Mouse (Mus musculus) MEL (cell line): ENCODE data around the gene Birc6.

Experiments used
- CHD2 ChIP-seq: IDR thresholded peaks from 2 replicates; pipeline ENCODE4 v1.6.1; 2011; ENCODE audit warnings: low read length, improper control_type of control experiment
- CTCF ChIP-seq, 3 experiments: IDR thresholded peaks in 2 of 3; conservative IDR thresholded peaks in 1 of 3; 2 replicates each; pipeline ENCODE4 v1.5.1; 2011 to 2012; ENCODE audit warnings: low read length in 3 of 3, low read depth in 2 of 3, mild to moderate bottlenecking in 2 of 3, improper control_type of control experiment in 1 of 3, inconsistent platforms in 1 of 3, mixed read lengths in 1 of 3, moderate library complexity in 1 of 3; ENCODE audit not compliant: control insufficient read depth in 1 of 3, insufficient read depth in 1 of 3, poor library complexity in 1 of 3, severe bottlenecking in 1 of 3
- EP300 ChIP-seq, 2 experiments: IDR thresholded peaks; 2 replicates each; pipeline ENCODE4 v1.6.1; 2011; ENCODE audit warnings: improper control_type of control experiment in 2 of 2, low read length in 2 of 2, low read depth in 1 of 2, mild to moderate bottlenecking in 1 of 2
- GABPA ChIP-seq: IDR thresholded peaks from 2 replicates; pipeline ENCODE4 v1.6.1; 2012; ENCODE audit warnings: low read depth, mild to moderate bottlenecking, inconsistent platforms, low read length, improper control_type of control experiment, moderate library complexity
- GATA1 ChIP-seq: IDR thresholded peaks from 2 replicates; pipeline ENCODE4 v1.6.1; 2011; ENCODE audit warnings: low read depth, low read length, improper control_type of control experiment
- USF1 ChIP-seq: IDR thresholded peaks from 2 replicates; pipeline ENCODE4 v1.6.1; 2014; ENCODE audit warnings: low read depth, mild to moderate bottlenecking, inconsistent platforms, low read length, improper control_type of control experiment, moderate library complexity
- ZC3H11A ChIP-seq: IDR thresholded peaks from 2 replicates; pipeline ENCODE4 v1.6.1; 2012; ENCODE audit warnings: low read depth, mild to moderate bottlenecking, inconsistent platforms, low read length, improper control_type of control experiment

DNA sequence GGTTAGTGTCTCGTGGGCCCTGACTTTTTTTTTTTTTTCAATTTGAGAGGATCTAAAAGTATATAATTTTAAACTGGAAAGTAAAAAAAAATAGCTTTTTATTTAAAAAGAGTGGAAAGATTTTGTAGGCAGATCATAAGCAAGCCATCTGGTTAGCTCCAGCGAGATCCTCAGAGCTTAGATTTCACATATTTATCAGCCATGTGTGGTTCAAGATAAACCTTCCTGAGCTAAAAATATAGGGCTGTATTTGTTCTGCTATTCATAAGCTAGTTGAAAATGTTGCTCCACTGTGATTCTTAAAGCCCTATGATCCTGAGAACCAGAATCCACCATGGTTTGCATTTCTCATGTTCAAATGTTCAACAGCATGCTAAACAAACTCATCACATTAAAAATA lies 20.2 kb upstream of the Birc6 start:
- no peak for TF ChIP-seq ZC3H11A
- TF ChIP-seq GATA1, result peak; percentile 64
- peak in 1 of 2 experiments; percentile 42; a peak in 2 of 4 replicates for TF ChIP-seq EP300 (IDR thresholded peaks at IDR 0.05; ENCODE audit: low read depth in 1 of 2, low read length in 2 of 2)
- TF ChIP-seq CTCF (IDR thresholded peaks at IDR 0.05 in 2 of 3, conservative IDR thresholded peaks at IDR 0.05 in 1 of 3; ENCODE audit: control insufficient read depth in 1 of 3, insufficient read depth in 1 of 3, low read depth in 2 of 3, low read length in 3 of 3, poor library complexity in 1 of 3, severe bottlenecking in 1 of 3), result no peak
- TF ChIP-seq CHD2, result no peak
- TF ChIP-seq USF1, result no peak
- TF ChIP-seq GABPA, result no peak
